Mouse (Mus musculus): ENCODE measurements at regions not wholly inside any gene's neighbourhood (a gene's known extent, or its start where the extent isn't known, plus 50 kb on each side); places are given as distances from the start of the nearest gene placed in this dataset.

- Histone ChIP-seq H3K4me3 (replicated peaks; ENCODE audit: extremely low read depth, low read depth, low read length) (no peak overlapping the region), H3K4me1 (ENCODE audit: control insufficient read depth, insufficient read depth, low read length) (peaks cover 2% of the 10 kb centered on the region)
- no peak for TF ChIP-seq POLR2A (IDR thresholded peaks at IDR 0.05; ENCODE audit: borderline replicate concordance, extremely low read depth, low read depth, low read length)
- DNase-seq = no peak
- WGBS = 51% methylated on average over 7 of the region's 7 CpGs
These were observed 70.5 kb downstream of the Tmx1 start for GRCm38 (mm10) chr12:70523379-70523778.

- no peak for DNase-seq
- 49% methylated on average over 4 of the region's 4 CpGs for WGBS
These were observed 71.8 kb downstream of the Tmx1 start for GRCm38 (mm10) chr12:70524703-70525102.

GRCm38 (mm10) chr12:70531661-70532060, 78.8 kb downstream of the Tmx1 start:
- DNase-seq = no peak
- no peak for TF ChIP-seq POLR2A (IDR thresholded peaks at IDR 0.05; ENCODE audit: borderline replicate concordance, extremely low read depth, low read depth, low read length)
- no peak for TF ChIP-seq CTCF (IDR thresholded peaks at IDR 0.05; ENCODE audit: insufficient read depth, low read length)
- H3K4me3 ChIP-seq (replicated peaks; ENCODE audit: extremely low read depth, low read depth, low read length) = no peak overlapping the region
- H3K4me1 ChIP-seq (ENCODE audit: control insufficient read depth, insufficient read depth, low read length) = no peaks in the 10 kb centered on the region

More at GRCm38 (mm10) chr12:70524703-70525102, 71.8 kb downstream of the Tmx1 start:
- Histone ChIP-seq H3K4me3 (replicated peaks; ENCODE audit: extremely low read depth, low read depth, low read length) (no peak overlapping the region), H3K4me1 (ENCODE audit: control insufficient read depth, insufficient read depth, low read length) (peaks cover 2% of the 10 kb centered on the region)
- TF ChIP-seq CTCF (IDR thresholded peaks at IDR 0.05; ENCODE audit: insufficient read depth, low read length) (no peak), POLR2A (IDR thresholded peaks at IDR 0.05; ENCODE audit: borderline replicate concordance, extremely low read depth, low read depth, low read length) (no peak)

GRCm38 (mm10) chr12:70532225-70532624, 79.3 kb downstream of the Tmx1 start:
- 56% methylated on average over 10 of the region's 10 CpGs for WGBS
- H3K4me1 ChIP-seq (ENCODE audit: control insufficient read depth, insufficient read depth, low read length) = no peaks in the 10 kb centered on the region
- H3K4me3 ChIP-seq (replicated peaks; ENCODE audit: extremely low read depth, low read depth, low read length) = no peak overlapping the region
- TF ChIP-seq POLR2A (IDR thresholded peaks at IDR 0.05; ENCODE audit: borderline replicate concordance, extremely low read depth, low read depth, low read length) (no peak), CTCF (IDR thresholded peaks at IDR 0.05; ENCODE audit: insufficient read depth, low read length) (no peak)
- no peak for DNase-seq

- H3K4me3 ChIP-seq (replicated peaks; ENCODE audit: extremely low read depth, low read depth, low read length) = no peak overlapping the region
- TF ChIP-seq POLR2A (IDR thresholded peaks at IDR 0.05; ENCODE audit: borderline replicate concordance, extremely low read depth, low read depth, low read length) (no peak), CTCF (IDR thresholded peaks at IDR 0.05; ENCODE audit: insufficient read depth, low read length) (no peak)
- no peak for DNase-seq
- H3K4me1 ChIP-seq (ENCODE audit: control insufficient read depth, insufficient read depth, low read length) = no peaks in the 10 kb centered on the region
- 66% methylated on average over 10 of the region's 10 CpGs for WGBS
These were observed 79.9 kb downstream of the Tmx1 start for GRCm38 (mm10) chr12:70532843-70533242.

GRCm38 (mm10) chr12:70533375-70533935, 80.6 kb downstream of the Tmx1 start:
- Histone ChIP-seq H3K4me3 (replicated peaks; ENCODE audit: extremely low read depth, low read depth, low read length) (no peak overlapping the region), H3K4me1 (ENCODE audit: control insufficient read depth, insufficient read depth, low read length) (no peaks in the 10 kb centered on the region)
- no peak for DNase-seq
- TF ChIP-seq POLR2A (IDR thresholded peaks at IDR 0.05; ENCODE audit: borderline replicate concordance, extremely low read depth, low read depth, low read length) (no peak), CTCF (IDR thresholded peaks at IDR 0.05; ENCODE audit: insufficient read depth, low read length) (no peak)
- WGBS = 72% methylated on average over 12 of the region's 12 CpGs

GRCm38 (mm10) chr12:70539124-70539523, 86.2 kb downstream of the Tmx1 start:
- 76% methylated on average over 4 of the region's 4 CpGs for WGBS
- peaks cover 3% of the 10 kb centered on the region; the same call in 1 of the 2 replicates for H3K4me1 ChIP-seq (ENCODE audit: control insufficient read depth, insufficient read depth, low read length)
- TF ChIP-seq POLR2A (IDR thresholded peaks at IDR 0.05; ENCODE audit: borderline replicate concordance, extremely low read depth, low read depth, low read length) = no peak
- H3K4me3 ChIP-seq (replicated peaks; ENCODE audit: extremely low read depth, low read depth, low read length) = no peak overlapping the region
- DNase-seq = no peak

- TF ChIP-seq CTCF (IDR thresholded peaks at IDR 0.05; ENCODE audit: insufficient read depth, low read length) (no peak), POLR2A (IDR thresholded peaks at IDR 0.05; ENCODE audit: borderline replicate concordance, extremely low read depth, low read depth, low read length) (no peak)
- Histone ChIP-seq H3K4me3 (replicated peaks; ENCODE audit: extremely low read depth, low read depth, low read length) (no peak overlapping the region), H3K4me1 (ENCODE audit: control insufficient read depth, insufficient read depth, low read length) (peaks cover 3% of the 10 kb centered on the region; the same call in 1 of the 2 replicates)
- DNase-seq = no peak
- 90% methylated on average over 14 of the region's 14 CpGs for WGBS
These were observed 87.0 kb downstream of the Tmx1 start for GRCm38 (mm10) chr12:70539856-70540255.

GRCm38 (mm10) chr12:70541432-70541831, 88.5 kb downstream of the Tmx1 start:
- Histone ChIP-seq H3K4me1 (ENCODE audit: control insufficient read depth, insufficient read depth, low read length) (peaks cover 3% of the 10 kb centered on the region; the same call in 1 of the 2 replicates), H3K4me3 (replicated peaks; ENCODE audit: extremely low read depth, low read depth, low read length) (no peak overlapping the region)
- no peak for TF ChIP-seq POLR2A (IDR thresholded peaks at IDR 0.05; ENCODE audit: borderline replicate concordance, extremely low read depth, low read depth, low read length)
- no peak for TF ChIP-seq CTCF (IDR thresholded peaks at IDR 0.05; ENCODE audit: insufficient read depth, low read length)
- no peak for DNase-seq
- 58% methylated on average over 4 of the region's 4 CpGs for WGBS

GRCm38 (mm10) chr12:70543299-70543698, 90.4 kb downstream of the Tmx1 start:
- TF ChIP-seq CTCF (IDR thresholded peaks at IDR 0.05; ENCODE audit: insufficient read depth, low read length) (no peak), POLR2A (IDR thresholded peaks at IDR 0.05; ENCODE audit: borderline replicate concordance, extremely low read depth, low read depth, low read length) (no peak)
- no peak for DNase-seq

More at GRCm38 (mm10) chr12:70543299-70543698, 90.4 kb downstream of the Tmx1 start:
- Histone ChIP-seq H3K4me3 (replicated peaks; ENCODE audit: extremely low read depth, low read depth, low read length) (no peak overlapping the region), H3K4me1 (ENCODE audit: control insufficient read depth, insufficient read depth, low read length) (peaks cover 3% of the 10 kb centered on the region; the same call in 1 of the 2 replicates)
- WGBS = 55% methylated on average over 5 of the region's 5 CpGs
